Mouse (Mus musculus) heart, postnatal 25 days (tissue): Measurements from ENCODE around the gene Fam189a1. TPM values are rescaled to one million over a fixed set of nuclear protein-coding genes. Genes with fewer than 3 reads are reported as not detected.

Experiments used
- DNase-seq: peaks from one replicate; pipeline ENCODE4 v3.0.0; 2022; ENCODE audit warnings: low spot score
- intact Hi-C: fragments of 180-260 bp; cut with DNase I; formaldehyde crosslinking; loops from one replicate; pipeline ENCODE4 v1.15.1; 2025
- total RNA-seq, 2 experiments: library from RNA; stranded (reverse); gene quantifications; 2 replicates each; pipeline ENCODE4 v1.2.3; 2021

Gene Fam189a1
- total RNA-seq, 2 experiments from 2014 or later: not detected

DNA sequence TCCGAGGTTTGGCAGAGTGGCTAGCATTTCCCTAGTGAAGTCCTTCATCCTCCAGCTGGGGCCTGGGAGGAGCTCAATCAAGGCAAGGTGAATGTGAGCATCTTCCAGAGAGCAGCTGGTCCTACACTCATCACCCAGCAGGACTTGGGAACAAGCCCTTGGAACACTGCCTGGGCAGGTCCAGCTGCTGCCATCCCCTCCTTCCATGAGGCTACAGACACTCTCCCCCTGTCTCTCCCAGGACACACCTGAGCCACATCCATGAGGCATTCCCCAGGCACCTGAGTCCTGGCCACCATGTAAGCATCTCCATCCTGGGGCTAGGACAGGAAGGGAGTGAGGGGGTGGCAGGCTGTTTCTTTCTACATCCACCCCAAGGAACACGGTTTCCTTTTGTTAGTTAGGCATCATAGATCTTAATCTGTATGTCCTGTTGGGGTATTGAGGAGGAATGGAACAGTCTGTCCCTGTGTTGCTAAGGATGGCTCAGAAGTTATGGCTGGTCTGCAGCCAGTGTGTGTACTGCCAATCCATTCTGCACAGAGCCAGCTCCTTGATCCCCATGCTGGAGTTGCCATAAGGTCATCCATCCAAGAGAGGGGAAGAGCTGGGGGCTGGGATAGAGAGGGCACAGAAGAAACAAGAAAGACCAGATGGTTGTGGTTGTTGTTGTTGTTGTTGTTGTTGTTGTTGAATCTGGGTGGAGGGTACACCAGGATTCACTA, 174.7 kb downstream of the Fam189a1 start:
- intact Hi-C loops: no loop called here
- no peak for DNase-seq

GRCm38 (mm10) chr7:64973590-64974262, 182.6 kb downstream of the Fam189a1 start:
- intact Hi-C loops: no loop called here
- no peak for DNase-seq

- intact Hi-C loops: no loop called here
- no peak for DNase-seq
Measured at GRCm38 (mm10) chr7:64962128-64962527, 194.2 kb downstream of the Fam189a1 start.

GRCm38 (mm10) chr7:64959087-64959486, 197.3 kb downstream of the Fam189a1 start:
- intact Hi-C loops: no loop called here

GRCm38 (mm10) chr7:64952181-64952580, 204.2 kb downstream of the Fam189a1 start:
- no peak for DNase-seq
- intact Hi-C loops: no loop called here

More at GRCm38 (mm10) chr7:64959087-64959486, 197.3 kb downstream of the Fam189a1 start:
- DNase-seq: no peak

DNA sequence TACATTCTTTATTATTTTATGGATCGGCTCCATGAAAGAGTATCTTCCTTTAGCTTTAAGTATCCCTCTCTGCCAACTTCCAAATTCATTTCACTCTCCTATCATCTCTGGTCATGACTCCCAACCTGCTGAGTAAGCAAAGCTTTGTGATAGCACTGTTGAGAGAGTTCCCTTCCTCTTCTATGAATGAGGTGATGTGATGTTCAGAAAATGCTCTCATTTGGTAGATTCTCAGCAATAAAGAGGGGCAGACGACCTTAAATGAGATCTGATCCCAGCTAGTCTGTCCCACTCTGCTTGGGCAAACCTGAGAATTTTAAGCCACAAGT, 205.6 kb downstream of the Fam189a1 start:
- intact Hi-C loops: no loop called here
- DNase-seq: no peak

DNA sequence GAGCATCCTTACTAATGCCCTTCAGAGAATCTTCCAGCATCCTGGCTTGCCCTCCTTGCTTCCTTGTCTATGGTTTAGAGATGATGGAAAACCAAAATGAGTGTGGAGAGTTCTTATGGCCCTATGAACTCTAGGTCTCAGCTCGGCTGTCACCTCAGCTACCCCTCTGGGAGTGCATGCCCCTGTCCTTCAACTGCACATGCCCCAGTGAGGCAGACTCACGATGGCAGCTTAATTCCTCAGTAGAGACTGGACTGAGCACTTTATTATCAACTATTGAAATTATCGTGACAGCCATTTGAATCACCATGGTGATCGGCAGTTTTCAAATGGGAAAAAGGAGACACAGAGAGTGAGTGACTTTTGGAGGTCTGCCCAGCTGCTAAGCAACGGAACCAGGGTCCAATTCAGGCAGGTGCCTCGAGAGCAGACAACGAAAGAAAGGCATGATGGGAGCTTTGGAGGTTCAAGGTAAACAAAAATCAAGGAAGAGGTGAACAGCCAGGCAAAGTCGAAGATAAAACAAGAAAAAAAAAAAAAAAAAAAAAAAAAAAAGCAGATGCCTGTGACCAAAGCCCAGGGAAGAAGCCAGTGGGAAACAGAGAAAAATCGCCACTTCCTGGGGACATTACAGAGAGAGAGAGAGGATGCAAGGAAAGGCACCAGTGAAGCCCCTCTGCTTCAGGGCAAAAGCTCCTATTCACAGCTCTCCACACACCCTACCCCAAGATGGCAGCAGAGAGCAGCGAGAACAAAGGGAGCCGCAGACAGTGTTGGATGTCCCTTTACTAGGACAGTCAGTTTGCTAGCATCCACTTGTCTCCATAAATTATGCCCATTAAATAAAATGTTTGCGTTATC, 206.2 kb downstream of the Fam189a1 start:
- intact Hi-C loops: loop anchor here (5.0 kb wide), 1 partner anchor 122 kb away; no protein-coding TSS in a partner anchor
- no peak for DNase-seq

DNA sequence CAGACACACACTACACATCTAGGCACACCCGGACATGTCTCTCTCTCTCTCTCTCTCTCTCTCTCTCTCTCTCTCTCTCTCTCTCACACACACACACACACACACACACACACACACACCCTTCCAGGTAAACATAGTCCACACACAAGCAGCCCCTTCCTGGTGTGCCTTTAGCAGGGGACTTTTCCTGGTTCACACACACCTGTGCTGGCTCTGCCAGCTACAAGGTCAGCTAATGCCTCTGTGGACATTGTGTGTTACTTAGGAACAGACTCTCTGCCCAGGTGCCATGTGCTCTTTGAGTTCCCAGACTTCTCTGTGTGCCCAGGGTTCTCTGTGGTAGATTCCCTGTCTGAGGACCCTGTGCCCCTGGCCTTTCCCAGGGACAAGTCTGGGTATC, 206.9 kb downstream of the Fam189a1 start:
- intact Hi-C loops: loop anchor here (5.0 kb wide), 1 partner anchor 123 kb away; no protein-coding TSS in a partner anchor
- no peak for DNase-seq

DNA sequence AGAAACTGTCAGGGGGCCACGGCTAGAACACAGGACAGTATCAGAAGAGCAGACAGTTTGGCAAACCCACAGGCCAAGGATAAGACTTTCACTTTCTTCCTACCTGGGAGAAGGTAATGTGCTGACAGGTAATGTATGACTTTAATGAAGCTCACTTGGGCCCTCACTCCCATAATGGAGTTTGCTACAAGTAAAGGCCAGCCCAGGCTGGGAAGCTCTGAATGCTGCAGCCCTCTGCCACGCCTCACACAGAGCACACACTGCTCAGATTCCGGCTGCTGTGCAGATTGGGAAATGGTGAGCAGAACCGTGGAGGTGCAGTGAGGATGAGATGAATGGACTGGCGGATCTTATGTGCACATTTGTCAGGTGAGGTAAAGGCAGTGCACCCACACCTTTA, 211.7 kb downstream of the Fam189a1 start:
- intact Hi-C loops: loop anchor here (5.0 kb wide), 1 partner anchor 128 kb away; no protein-coding TSS in a partner anchor
- no peak for DNase-seq

DNA sequence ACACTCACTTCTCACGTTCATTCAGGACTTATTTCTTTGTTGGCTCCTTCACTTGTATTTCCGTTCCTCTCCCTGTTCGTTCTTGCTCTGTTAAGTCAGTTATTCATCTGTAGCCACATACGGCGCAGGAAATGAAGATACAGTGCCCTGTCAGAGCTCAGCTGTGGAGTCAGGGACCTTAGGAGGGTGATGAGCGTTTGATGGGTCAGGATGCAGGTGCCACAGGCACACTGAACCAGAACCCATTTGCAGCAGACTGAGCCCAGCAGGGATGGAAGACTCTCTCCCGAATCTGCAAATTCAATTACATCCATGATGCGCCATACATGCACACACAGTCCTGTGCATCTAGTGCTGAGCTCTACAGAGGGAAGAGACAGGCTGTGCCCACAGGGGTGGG, 212.2 kb downstream of the Fam189a1 start:
- DNase-seq: no peak
- intact Hi-C loops: no loop called here

- DNase-seq: no peak
- intact Hi-C loops: no loop called here
Measured at GRCm38 (mm10) chr7:64936927-64937326, 219.4 kb downstream of the Fam189a1 start.

DNA sequence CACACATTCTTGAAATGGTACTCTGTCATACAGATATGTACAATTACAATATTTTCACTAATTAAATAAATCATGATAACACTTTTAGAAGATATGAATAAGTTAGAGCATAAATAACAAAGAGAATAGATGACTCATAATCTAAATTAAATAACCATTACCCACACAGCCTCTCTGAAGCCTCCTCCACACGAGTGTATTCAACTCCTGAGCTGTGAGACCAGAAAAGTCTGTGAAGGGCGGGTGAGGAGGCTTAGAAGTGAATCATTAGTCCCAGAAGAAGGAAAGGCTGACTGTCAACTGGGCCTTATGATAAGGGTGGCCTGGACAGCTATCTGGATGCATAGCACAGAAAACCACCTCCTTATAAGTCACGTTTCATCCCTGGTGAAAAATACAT, 222.3 kb downstream of the Fam189a1 start:
- intact Hi-C loops: no loop called here
- DNase-seq: no peak

GRCm38 (mm10) chr7:64930980-64931379, 225.4 kb downstream of the Fam189a1 start:
- intact Hi-C loops: no loop called here

DNA sequence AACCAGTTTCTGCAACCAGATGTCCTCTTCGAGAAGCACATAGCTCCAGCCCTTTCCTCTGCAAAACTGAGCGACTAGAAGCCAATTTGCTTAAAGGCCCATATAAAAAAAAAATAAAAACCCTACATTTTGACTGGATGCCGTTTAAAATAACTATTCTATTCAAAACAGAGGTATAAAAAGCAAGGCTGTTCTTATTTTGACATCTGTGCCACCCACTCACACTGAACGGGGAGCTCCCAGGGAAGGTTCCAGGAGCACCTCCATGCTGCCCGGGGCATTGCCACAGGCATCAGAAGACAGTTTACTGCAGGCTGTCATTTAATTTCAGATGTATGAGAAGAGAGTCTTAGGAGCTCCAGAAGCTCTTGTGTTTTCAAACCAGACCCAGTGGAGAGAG, 232.5 kb downstream of the Fam189a1 start:
- no peak for DNase-seq
- intact Hi-C loops: no loop called here

More at GRCm38 (mm10) chr7:64930980-64931379, 225.4 kb downstream of the Fam189a1 start:
- no peak for DNase-seq

GRCm38 (mm10) chr7:64921189-64921588, 235.2 kb downstream of the Fam189a1 start:
- intact Hi-C loops: no loop called here
- no peak for DNase-seq

DNA sequence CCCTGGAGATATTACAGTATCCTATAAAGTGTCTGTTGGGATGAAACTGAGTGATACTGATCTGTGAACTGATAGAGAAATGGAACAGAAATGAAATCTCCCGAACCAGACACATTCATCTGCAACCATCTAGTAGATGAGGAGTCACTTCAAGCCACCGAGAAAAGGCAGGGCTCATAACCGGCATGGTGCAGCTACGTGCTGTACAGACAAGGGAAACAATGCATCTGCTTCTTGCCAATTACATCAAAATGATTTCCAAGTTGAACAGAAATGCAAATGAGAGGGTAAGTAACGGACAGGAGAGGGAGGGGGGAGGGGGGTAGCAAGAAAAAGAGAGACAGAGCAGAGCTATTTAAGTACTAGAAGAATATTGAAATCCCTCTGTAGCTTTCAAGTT, 235.6 kb downstream of the Fam189a1 start:
- no peak for DNase-seq
- intact Hi-C loops: no loop called here

GRCm38 (mm10) chr7:64916654-64917053, 239.7 kb downstream of the Fam189a1 start:
- no peak for DNase-seq
- intact Hi-C loops: no loop called here

DNA sequence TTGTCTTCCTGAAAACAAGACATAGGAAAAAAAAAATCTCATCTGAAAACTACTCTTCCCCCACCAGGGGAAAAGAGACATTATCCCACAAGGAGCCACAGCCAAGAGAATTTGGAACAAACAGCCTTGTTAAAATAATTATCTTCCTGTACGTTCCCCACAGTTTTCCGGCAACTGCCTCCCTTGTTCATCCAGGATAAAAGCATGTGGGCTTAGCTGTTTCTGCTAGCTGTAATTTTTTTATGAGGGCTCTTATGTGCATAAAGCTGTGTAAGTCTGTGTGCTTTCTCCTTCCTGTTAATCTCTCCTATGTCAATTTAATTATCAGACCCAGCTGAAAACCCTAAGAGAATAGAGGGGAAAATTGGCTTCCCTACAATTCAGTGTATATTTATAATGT, 241.2 kb downstream of the Fam189a1 start:
- intact Hi-C loops: no loop called here
- no peak for DNase-seq

- intact Hi-C loops: no loop called here
Measured at GRCm38 (mm10) chr7:64911945-64912344, 244.4 kb downstream of the Fam189a1 start.

GRCm38 (mm10) chr7:64910208-64910607, 246.2 kb downstream of the Fam189a1 start:
- no peak for DNase-seq
- intact Hi-C loops: no loop called here

More at GRCm38 (mm10) chr7:64911945-64912344, 244.4 kb downstream of the Fam189a1 start:
- DNase-seq: no peak
